Mouse (Mus musculus) stomach, embryonic 14.5 days (tissue): ENCODE data around the gene Fam129a. TPM values are rescaled to one million over a fixed set of nuclear protein-coding genes. Genes with fewer than 3 reads are reported as not detected.

Source experiments
- ATAC-seq: fragments of 200-750 bp; cut with Nextera tagmentation; 2 replicates; pipeline ENCODE4 v1.8.0; 2017; ENCODE audit warnings: low read depth, moderate TSS enrichment; ENCODE audit not compliant: insufficient number of reproducible peaks, insufficient read depth, low FRiP score
- H3K27ac ChIP-seq: fragments of 300-500 bp; sonication (generic); 2 replicates; pipeline ENCODE4 v1.5.1; 2014; ENCODE audit warnings: mild to moderate bottlenecking, low read length, moderate library complexity, mixed read lengths
- H3K27me3 ChIP-seq: fragments of 300-500 bp; sonication (generic); 2 replicates; pipeline ENCODE4 v1.6.1; 2014; ENCODE audit warnings: low read length, control low read depth, mixed read lengths; ENCODE audit not compliant: control insufficient read depth, insufficient read depth
- H3K36me3 ChIP-seq: fragments of 300-500 bp; sonication (generic); 2 replicates; pipeline ENCODE4 v1.6.1; 2014; ENCODE audit warnings: mild to moderate bottlenecking, control low read depth, low read length, moderate library complexity, mixed read lengths; ENCODE audit not compliant: control insufficient read depth, insufficient read depth
- H3K4me1 ChIP-seq: fragments of 300-500 bp; sonication (generic); 2 replicates; pipeline ENCODE4 v1.6.1; 2014; ENCODE audit warnings: low read length, control low read depth, mixed read lengths; ENCODE audit not compliant: control insufficient read depth, insufficient read depth
- H3K4me2 ChIP-seq: fragments of 300-500 bp; sonication (generic); replicated peaks from 2 replicates; pipeline ENCODE4 v1.6.1; 2014; ENCODE audit warnings: low read depth, low read length, control low read depth
- H3K4me3 ChIP-seq: fragments of 300-500 bp; sonication (generic); 2 replicates; pipeline ENCODE4 v1.5.1; 2014; ENCODE audit warnings: low read depth, low read length, control low read depth
- H3K9ac ChIP-seq: fragments of 300-500 bp; sonication (generic); replicated peaks from 2 replicates; pipeline ENCODE4 v1.6.1; 2014; ENCODE audit warnings: low read depth, mild to moderate bottlenecking, control low read depth, low read length, moderate library complexity, mixed read lengths
- H3K9me3 ChIP-seq: fragments of 300-500 bp; sonication (generic); 2 replicates; pipeline ENCODE4 v1.6.1; 2016; ENCODE audit warnings: low read depth, low read length, control low read depth; ENCODE audit not compliant: control insufficient read depth
- WGBS: fragments of 180-500 bp; shearing (Covaris S2); extraction: QIAGEN DNeasy Blood & Tissue Kit; methylation state at CpG from one replicate; pipeline ENCODE4 v1.1.7; 2014; 5-methylcytosine and 5-hydroxymethylcytosine counted together
- polyA plus RNA-seq: library from polyadenylated mRNA; unstranded; fragments of >200 nt; fragmentation: Nextera tagmentation; extraction: Ambion mirVana; gene quantifications from 2 replicates; pipeline ENCODE4 v1.2.1, GENCODE M21; 2014

The Fam129a gene
- polyA plus RNA-seq, 1 experiment from 2014 or later, result 9.0 TPM

- no peaks in the 10 kb centered on the region for H3K9me3 ChIP-seq
- no peaks in the 10 kb centered on the region for H3K36me3 ChIP-seq
- no peak for ATAC-seq
- WGBS, result 82% methylated on average over 3 of the region's 3 CpGs
- H3K27ac ChIP-seq, result no peak overlapping the region
- no peaks in the 10 kb centered on the region for H3K27me3 ChIP-seq
- H3K4me2 ChIP-seq, result no peak overlapping the region
- H3K4me3 ChIP-seq, result no peak overlapping the region
- 0 out of 2 replicates have a peak, but pooled peaks cover 3% of the 10 kb centered on the region for H3K4me1 ChIP-seq
- H3K9ac ChIP-seq, result no peak overlapping the region
These were observed 65.7 kb downstream of the Fam129a start for GRCm38 (mm10) chr1:151636637-151637036.

DNA sequence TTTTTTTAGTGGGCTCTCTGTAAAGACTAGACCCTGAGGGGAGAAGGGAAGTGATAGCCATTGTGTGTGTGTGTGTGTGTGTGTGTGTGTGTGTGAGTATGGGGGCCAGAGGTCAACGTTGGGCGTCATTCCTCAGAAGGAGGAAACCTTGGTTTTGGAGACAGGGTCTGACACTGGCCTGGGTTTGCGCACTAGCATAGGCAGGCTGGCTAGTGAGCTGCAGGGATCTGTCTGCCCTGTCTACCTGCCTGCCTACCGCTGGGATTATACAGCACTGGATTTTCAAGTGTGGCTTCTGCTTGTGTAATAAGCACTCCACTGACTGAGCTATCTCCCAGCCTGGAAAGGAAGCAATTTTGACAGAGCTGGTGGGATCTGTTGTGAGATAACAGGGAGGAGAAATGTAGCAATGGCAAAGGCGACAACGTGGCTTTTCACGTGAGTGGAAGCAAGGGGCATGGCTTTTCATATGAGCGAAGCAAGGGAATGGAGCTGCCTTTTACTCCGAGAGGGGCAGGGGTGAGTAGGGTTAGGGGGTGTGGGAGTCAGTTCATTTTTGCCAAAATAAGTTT lies 66.5 kb downstream of the Fam129a start:
- Histone ChIP-seq H3K36me3 (no peaks in the 10 kb centered on the region), H3K9ac (no peak overlapping the region), H3K9me3 (no peaks in the 10 kb centered on the region), H3K4me1 (no peaks in the 10 kb centered on the region), H3K27ac (no peak overlapping the region), H3K4me2 (no peak overlapping the region), H3K4me3 (no peak overlapping the region), H3K27me3 (no peaks in the 10 kb centered on the region)
- ATAC-seq, result no peak
- 83% methylated on average over 9 of the region's 9 CpGs for WGBS

DNA sequence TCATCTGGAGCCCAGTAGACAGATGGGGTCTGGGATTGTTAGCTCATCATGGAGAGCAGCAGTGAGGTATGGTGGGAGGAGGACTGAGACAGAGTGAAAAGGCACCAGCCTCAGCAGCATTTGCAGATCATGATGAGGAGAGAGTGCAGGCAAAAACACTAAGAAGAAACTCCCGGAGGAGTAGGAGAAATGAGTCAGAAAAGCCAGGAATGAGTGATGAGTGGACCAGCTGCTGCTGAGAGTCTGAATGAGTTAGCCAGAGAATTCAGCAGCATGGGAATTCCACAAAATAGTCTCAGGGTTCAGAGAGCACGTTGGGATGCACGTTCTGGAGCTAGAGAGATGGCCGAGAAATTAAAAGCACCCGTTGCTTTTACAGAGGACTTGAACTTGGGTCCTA lies 67.4 kb downstream of the Fam129a start:
- Histone ChIP-seq H3K27me3 (no peaks in the 10 kb centered on the region), H3K9ac (no peak overlapping the region), H3K27ac (no peak overlapping the region), H3K9me3 (no peaks in the 10 kb centered on the region), H3K4me1 (no peaks in the 10 kb centered on the region), H3K4me2 (no peak overlapping the region), H3K4me3 (no peak overlapping the region), H3K36me3 (no peaks in the 10 kb centered on the region)
- ATAC-seq, result no peak
- 63% methylated on average over 5 of the region's 5 CpGs for WGBS

DNA sequence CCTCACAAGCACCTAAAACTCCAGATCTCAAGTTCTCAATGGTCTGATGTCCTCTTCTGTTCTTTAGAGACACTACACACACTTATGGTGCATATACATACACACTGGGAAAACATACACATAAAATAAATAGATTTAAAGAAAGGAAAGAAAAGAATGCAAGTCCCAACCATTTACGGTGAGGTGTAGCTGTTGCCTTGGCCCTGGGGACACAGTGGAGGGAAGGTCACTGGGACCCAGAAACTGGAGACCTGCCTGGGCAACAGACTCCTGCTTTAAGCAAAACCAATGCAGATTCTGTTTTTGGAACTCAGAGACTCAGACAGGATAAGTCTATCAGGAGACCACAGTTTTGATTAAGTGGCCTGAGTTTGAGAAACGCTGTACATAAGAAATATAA lies 67.8 kb downstream of the Fam129a start:
- no peaks in the 10 kb centered on the region for H3K4me1 ChIP-seq
- WGBS, result 89% methylated on average over 2 of the region's 2 CpGs
- H3K27me3 ChIP-seq, result no peaks in the 10 kb centered on the region
- no peak overlapping the region for H3K4me3 ChIP-seq
- no peak overlapping the region for H3K4me2 ChIP-seq
- H3K36me3 ChIP-seq, result no peaks in the 10 kb centered on the region
- H3K9me3 ChIP-seq, result no peaks in the 10 kb centered on the region
- H3K9ac ChIP-seq, result no peak overlapping the region
- no peak overlapping the region for H3K27ac ChIP-seq
- ATAC-seq, result no peak

GRCm38 (mm10) chr1:151646380-151646779 lies 75.4 kb downstream of the Fam129a start:
- Histone ChIP-seq H3K27me3 (no peaks in the 10 kb centered on the region), H3K9me3 (no peaks in the 10 kb centered on the region), H3K4me1 (no peaks in the 10 kb centered on the region), H3K9ac (no peak overlapping the region), H3K4me2 (no peak overlapping the region), H3K27ac (no peak overlapping the region), H3K4me3 (no peak overlapping the region), H3K36me3 (no peaks in the 10 kb centered on the region)
- no peak for ATAC-seq
- WGBS, result 86% methylated on average over 3 of the region's 3 CpGs

GRCm38 (mm10) chr1:151648099-151648498 lies 77.1 kb downstream of the Fam129a start:
- H3K4me3 ChIP-seq, result no peak overlapping the region
- H3K27me3 ChIP-seq, result no peaks in the 10 kb centered on the region
- H3K36me3 ChIP-seq, result no peaks in the 10 kb centered on the region
- no peak for ATAC-seq
- no peak overlapping the region for H3K4me2 ChIP-seq
- no peaks in the 10 kb centered on the region for H3K9me3 ChIP-seq
- WGBS, result 92% methylated on average over 4 of the region's 4 CpGs
- H3K27ac ChIP-seq, result no peak overlapping the region
- no peaks in the 10 kb centered on the region for H3K4me1 ChIP-seq
- H3K9ac ChIP-seq, result no peak overlapping the region

- no peak for ATAC-seq
- WGBS, result 76% methylated on average over 7 of the region's 7 CpGs
These were observed 86.1 kb downstream of the Fam129a start for GRCm38 (mm10) chr1:151657042-151657605.

DNA sequence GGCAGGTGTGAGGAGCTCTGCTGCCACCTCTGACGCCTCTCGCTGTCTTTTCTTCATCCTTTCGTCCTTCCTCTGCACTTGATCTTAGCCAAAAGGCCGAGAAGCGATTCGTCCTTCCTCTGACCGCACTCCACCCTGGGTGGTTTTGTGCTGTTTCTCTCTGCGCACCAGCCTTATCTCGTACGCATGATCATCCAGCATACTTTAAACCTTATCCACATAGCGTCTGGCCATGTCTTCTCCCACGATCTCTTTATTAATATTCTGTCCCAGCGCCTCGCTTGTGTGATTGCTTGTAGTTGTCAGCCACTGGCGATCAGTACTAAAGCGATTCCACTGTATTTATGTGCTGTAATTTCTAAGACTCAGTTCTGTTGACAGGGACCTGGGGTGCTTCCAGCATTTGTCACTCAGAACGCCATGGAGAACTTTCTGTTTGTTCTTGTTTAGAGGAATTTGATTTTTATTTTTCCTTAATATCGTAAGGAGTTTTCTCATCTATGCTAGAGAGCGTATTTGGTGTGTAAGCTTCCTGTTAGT lies 87.4 kb downstream of the Fam129a start:
- H3K36me3 ChIP-seq, result no peaks in the 10 kb centered on the region
- H3K27me3 ChIP-seq, result no peaks in the 10 kb centered on the region
- no peak for ATAC-seq
- H3K4me2 ChIP-seq, result no peak overlapping the region
- H3K4me1 ChIP-seq, result no peaks in the 10 kb centered on the region
- 79% methylated on average over 19 of the region's 19 CpGs for WGBS
- no peak overlapping the region for H3K4me3 ChIP-seq
- no peak overlapping the region for H3K27ac ChIP-seq
- H3K9ac ChIP-seq, result no peak overlapping the region
- H3K9me3 ChIP-seq, result no peaks in the 10 kb centered on the region

More at GRCm38 (mm10) chr1:151657042-151657605, 86.1 kb downstream of the Fam129a start:
- Histone ChIP-seq H3K4me2 (no peak overlapping the region), H3K27me3 (no peaks in the 10 kb centered on the region), H3K9me3 (no peaks in the 10 kb centered on the region), H3K4me3 (no peak overlapping the region), H3K27ac (no peak overlapping the region), H3K4me1 (no peaks in the 10 kb centered on the region), H3K36me3 (no peaks in the 10 kb centered on the region), H3K9ac (no peak overlapping the region)

- no peak overlapping the region for H3K9ac ChIP-seq
- 60% methylated on average over 8 of the region's 8 CpGs for WGBS
- H3K27ac ChIP-seq, result no peak overlapping the region
- H3K4me2 ChIP-seq, result no peak overlapping the region
- no peaks in the 10 kb centered on the region for H3K4me1 ChIP-seq
- H3K4me3 ChIP-seq, result no peak overlapping the region
- no peaks in the 10 kb centered on the region for H3K36me3 ChIP-seq
- no peaks in the 10 kb centered on the region for H3K9me3 ChIP-seq
- H3K27me3 ChIP-seq, result no peaks in the 10 kb centered on the region
- no peak for ATAC-seq
These were observed 88.7 kb downstream of the Fam129a start for GRCm38 (mm10) chr1:151659636-151660035.
